Mouse (Mus musculus): ENCODE data around the gene Tec. TPM values are rescaled to one million over a fixed set of nuclear protein-coding genes. Genes with fewer than 3 reads are reported as not detected.

The Tec gene
- total and polyA plus RNA-seq, 3 experiments: 7.9 to 25.9 (median 20.1) TPM

DNA sequence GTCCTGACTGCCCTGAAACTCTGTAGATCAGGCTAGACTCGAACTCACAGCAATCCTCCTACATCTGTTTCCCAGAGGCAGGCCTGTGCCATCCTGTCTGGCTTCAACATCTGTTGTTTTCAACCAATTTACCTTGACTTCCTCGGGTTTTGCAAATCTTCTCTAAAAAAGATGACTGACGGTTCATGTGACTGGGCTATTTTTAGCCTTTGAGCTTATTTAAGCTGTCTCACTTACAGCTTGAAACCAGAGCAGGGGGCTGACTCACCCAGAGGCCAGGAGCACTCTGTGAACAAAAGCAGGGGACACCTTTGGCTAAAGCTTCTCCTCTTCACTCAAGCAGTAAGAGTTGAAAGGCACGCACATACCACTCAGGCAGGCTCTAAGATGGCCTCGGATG, 65.4 kb downstream of the Tec start:
- dilution Hi-C loops (cut with MboI; ENCODE audit: extremely low pct_ligation_motif_present, extremely low pct_unique_long_range_greater_than_20kb, low sequenced_read_pairs): no loop called here
- peaks cover 9 to 75% of the 10 kb centered on the region in 2 experiments for H3K4me1 ChIP-seq (ENCODE audit: control insufficient read depth in 1 of 2, insufficient read depth in 2 of 2)

DNA sequence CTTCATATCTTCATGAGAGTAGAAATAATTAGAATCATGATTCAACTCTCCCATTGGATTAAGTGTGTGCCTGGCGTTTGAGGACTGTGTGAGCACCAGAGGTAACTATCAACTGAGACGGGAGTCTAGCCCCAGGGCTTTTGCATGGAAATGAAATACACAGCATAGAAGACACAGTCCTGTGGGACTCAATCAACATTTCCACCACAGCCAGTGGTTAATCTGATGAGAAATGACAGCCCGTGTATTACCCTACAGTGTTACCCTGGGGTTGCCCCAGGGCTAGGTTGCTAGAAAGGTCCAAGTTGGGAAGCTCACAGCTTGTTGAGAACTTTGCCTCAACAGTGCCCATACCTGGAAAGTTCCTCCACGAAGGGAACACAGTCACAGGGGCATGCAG, 69.7 kb downstream of the Tec start:
- Histone ChIP-seq H3K4me2 (ENCODE audit: insufficient read depth, low read depth, poor library complexity, severe bottlenecking) (no peak overlapping the region), H3K4me1 (ENCODE audit: control insufficient read depth in 1 of 2, insufficient read depth in 2 of 2) (peaks cover 13 to 82% of the 10 kb centered on the region in 2 experiments), H3K9me3 (replicated peaks; ENCODE audit: low read length) (peaks cover 26% of the 10 kb centered on the region), H3K9ac (ENCODE audit: insufficient read depth, low read depth) (no peak overlapping the region), H3K4me3 (replicated peaks in 1 of 3; ENCODE audit: low read depth in 2 of 3, low read length in 2 of 3, poor library complexity in 1 of 3) (no peak overlapping the region), H3K36me3 (replicated peaks in 1 of 2; ENCODE audit: control insufficient read depth in 1 of 2, insufficient read depth in 1 of 2, low read length in 1 of 2) (peaks cover 0 to 47% of the 10 kb centered on the region in 2 experiments), H3K27ac (ENCODE audit: insufficient read depth, low read depth) (no peak overlapping the region), H3K27me3 (replicated peaks) (no peaks in the 10 kb centered on the region), H3K79me2 (replicated peaks; ENCODE audit: control insufficient read depth, extremely low read depth, insufficient read depth, poor library complexity, severe bottlenecking) (no peaks in the 10 kb centered on the region)
- no peak for DNase-seq (ENCODE audit: extremely low read depth)
- dilution Hi-C loops (cut with MboI; ENCODE audit: extremely low pct_ligation_motif_present, extremely low pct_unique_long_range_greater_than_20kb, low sequenced_read_pairs) (no loop called here), in situ Hi-C loops (cut with MboI; ENCODE audit: low pct_ligation_motif_present, low pct_unique_long_range_greater_than_20kb, low sequenced_read_pairs) (no loop called here)
- TF ChIP-seq MAX (IDR thresholded peaks at IDR 0.05; ENCODE audit: low read length): no peak
- TF ChIP-seq CHD2 (IDR thresholded peaks at IDR 0.05; ENCODE audit: low read length): no peak

More for the DNA sequence above, 65.4 kb downstream of the Tec start:
- H3K9me3 ChIP-seq (replicated peaks; ENCODE audit: low read length): peaks cover 26% of the 10 kb centered on the region
- H3K27me3 ChIP-seq (replicated peaks): no peaks in the 10 kb centered on the region
- no peak overlapping the region for H3K9ac ChIP-seq (ENCODE audit: insufficient read depth, low read depth)
- in situ Hi-C loops (cut with MboI; ENCODE audit: low pct_ligation_motif_present, low pct_unique_long_range_greater_than_20kb, low sequenced_read_pairs): no loop called here
- peak overlapping the region; percentile 60 for H3K27ac ChIP-seq (ENCODE audit: insufficient read depth, low read depth)
- peak; percentile 95 for DNase-seq (ENCODE audit: extremely low read depth)
- H3K4me2 ChIP-seq (ENCODE audit: insufficient read depth, low read depth, poor library complexity, severe bottlenecking): no peak overlapping the region; the same call in 1 of the 2 replicates
- H3K4me3 ChIP-seq (replicated peaks in 1 of 3; ENCODE audit: low read depth in 2 of 3, low read length in 2 of 3, poor library complexity in 1 of 3): no peak overlapping the region
- peaks cover 0 to 60% of the 10 kb centered on the region in 2 experiments for H3K36me3 ChIP-seq (replicated peaks in 1 of 2; ENCODE audit: control insufficient read depth in 1 of 2, insufficient read depth in 1 of 2, low read length in 1 of 2)
- no peaks in the 10 kb centered on the region for H3K79me2 ChIP-seq (replicated peaks; ENCODE audit: control insufficient read depth, extremely low read depth, insufficient read depth, poor library complexity, severe bottlenecking)
- TF ChIP-seq HCFC1 (IDR thresholded peaks at IDR 0.05; ENCODE audit: low read depth, low read length) (no peak), USF1 (IDR thresholded peaks at IDR 0.05; ENCODE audit: low read depth, low read length) (peak; percentile 26; the same call in 1 of the 2 replicates), NRF1 (IDR thresholded peaks at IDR 0.05; ENCODE audit: low read depth, low read length) (no peak), POLR2A (IDR thresholded peaks at IDR 0.05; ENCODE audit: low read depth, low read length) (no peak), MAFK (IDR thresholded peaks at IDR 0.05; ENCODE audit: insufficient replicate concordance, low read length) (peak; percentile 74), ZNF384 (IDR thresholded peaks at IDR 0.05; ENCODE audit: low read depth, low read length) (peak; percentile 57), ELF1 (IDR thresholded peaks at IDR 0.05; ENCODE audit: low read depth, low read length) (no peak), GABPA (IDR thresholded peaks at IDR 0.05; ENCODE audit: insufficient replicate concordance, low read depth, low read length) (no peak), UBTF (IDR thresholded peaks at IDR 0.05; ENCODE audit: low read depth, low read length) (no peak), E2F4 (IDR thresholded peaks at IDR 0.05; ENCODE audit: insufficient replicate concordance, low read depth, low read length) (no peak), JUND (conservative IDR thresholded peaks at IDR 0.05; ENCODE audit: low read depth, low read length) (peak; percentile 79), TCF12 (IDR thresholded peaks at IDR 0.05; ENCODE audit: low read depth, low read length) (peak; percentile 88), ZKSCAN1 (IDR thresholded peaks at IDR 0.05; ENCODE audit: borderline replicate concordance, low read depth, low read length) (no peak), KAT2A (IDR thresholded peaks at IDR 0.05; ENCODE audit: insufficient replicate concordance, low read length) (no peak), ZC3H11A (IDR thresholded peaks at IDR 0.05; ENCODE audit: low read depth, low read length) (no peak), USF2 (conservative IDR thresholded peaks at IDR 0.05; ENCODE audit: low read depth, low read length) (no peak), SMC3 (IDR thresholded peaks at IDR 0.05; ENCODE audit: low read depth, low read length) (peak; percentile 24), NELFE (IDR thresholded peaks at IDR 0.05; ENCODE audit: low read depth, low read length) (no peak), MYC (IDR thresholded peaks at IDR 0.05; ENCODE audit: low read depth, low read length) (peak; percentile 42; the same call in 1 of the 2 replicates), MAX (IDR thresholded peaks at IDR 0.05; ENCODE audit: low read length) (peak; percentile 61), MEF2A (IDR thresholded peaks at IDR 0.05; ENCODE audit: borderline replicate concordance, low read depth, low read length) (peak; percentile 100), EP300 (IDR thresholded peaks at IDR 0.05; ENCODE audit: low read length) (peak; percentile 93), CHD2 (IDR thresholded peaks at IDR 0.05; ENCODE audit: low read length) (peak; percentile 59; the same call in 1 of the 2 replicates), MAZ (IDR thresholded peaks at IDR 0.05; ENCODE audit: low read depth, low read length) (peak; percentile 72; the same call in 1 of the 2 replicates), RAD21 (IDR thresholded peaks at IDR 0.05; ENCODE audit: low read depth, low read length) (peak; percentile 12), PAX5 (IDR thresholded peaks at IDR 0.05; ENCODE audit: low read length) (no peak), BHLHE40 (IDR thresholded peaks at IDR 0.05; ENCODE audit: low read depth, low read length) (peak; percentile 95), ETS1 (conservative IDR thresholded peaks at IDR 0.05; ENCODE audit: low read depth, low read length) (peak; percentile 95), ZMIZ1 (IDR thresholded peaks at IDR 0.05; ENCODE audit: low read depth, low read length) (no peak), SIN3A (IDR thresholded peaks at IDR 0.05; ENCODE audit: low read length) (peak; percentile 79), IRF4 (IDR thresholded peaks at IDR 0.05; ENCODE audit: low read depth, low read length) (peak; percentile 83), CHD1 (IDR thresholded peaks at IDR 0.05; ENCODE audit: low read depth, low read length) (no peak), JUN (IDR thresholded peaks at IDR 0.05; ENCODE audit: insufficient read depth, low read depth, low read length) (peak; percentile 52; the same call in 1 of the 2 replicates), TBP (conservative IDR thresholded peaks at IDR 0.05; ENCODE audit: low read depth, low read length) (no peak), POLR2AphosphoS2 (IDR thresholded peaks at IDR 0.05; ENCODE audit: low read depth, low read length) (no peak), CTCF (conservative IDR thresholded peaks at IDR 0.05 in 1 of 2, IDR thresholded peaks at IDR 0.05 in 1 of 2; ENCODE audit: low read depth in 2 of 2, low read length in 2 of 2) (no peak), MXI1 (IDR thresholded peaks at IDR 0.05; ENCODE audit: low read depth, low read length) (no peak), RCOR1 (conservative IDR thresholded peaks at IDR 0.05; ENCODE audit: low read depth, low read length) (0 out of 2 replicates have a peak, but pooled peaks have one; percentile 31)

All from CH12.LX (cell line).